Mouse (Mus musculus) kidney, postnatal 0 days (tissue): ENCODE data around the gene Igsf21. TPM values are rescaled to one million over a fixed set of nuclear protein-coding genes. Genes with fewer than 3 reads are reported as not detected.

Experiments
- ATAC-seq: fragments of 200-750 bp; cut with Nextera tagmentation; replicated peaks from 2 replicates; pipeline ENCODE4 v1.8.0; 2017; ENCODE audit warnings: low read depth, moderate number of reproducible peaks, moderate TSS enrichment, moderate library complexity; ENCODE audit not compliant: low FRiP score
- DNase-seq: peaks from one replicate; pipeline ENCODE4 v3.0.0-alpha.2; 2016; ENCODE audit warnings: low spot score
- H3K27ac ChIP-seq: fragments of 300-500 bp; sonication (generic); 2 replicates; pipeline ENCODE4 v1.5.1; 2014; ENCODE audit warnings: mild to moderate bottlenecking
- H3K27me3 ChIP-seq: fragments of 300-500 bp; sonication (generic); 2 replicates; pipeline ENCODE4 v1.6.1; 2014; ENCODE audit warnings: low read length, mixed read lengths; ENCODE audit not compliant: insufficient read depth
- H3K36me3 ChIP-seq: fragments of 300-500 bp; sonication (generic); 2 replicates; pipeline ENCODE4 v1.6.1; 2014; ENCODE audit warnings: low read length, mixed read lengths; ENCODE audit not compliant: insufficient read depth
- H3K4me1 ChIP-seq: fragments of 300-500 bp; sonication (generic); replicated peaks from 2 replicates; pipeline ENCODE4 v1.6.1; 2014; ENCODE audit warnings: antibody characterized with exemption, low read length, mixed read lengths; ENCODE audit not compliant: insufficient read depth
- H3K4me2 ChIP-seq: fragments of 300-500 bp; sonication (generic); 2 replicates; pipeline ENCODE4 v1.6.1; 2014; ENCODE audit warnings: mild to moderate bottlenecking, low read length, moderate library complexity, mixed read lengths
- H3K4me3 ChIP-seq: fragments of 300-500 bp; sonication (generic); replicated peaks from 2 replicates; pipeline ENCODE4 v1.5.1; 2014; ENCODE audit warnings: low read depth, low read length
- H3K9ac ChIP-seq: fragments of 300-500 bp; sonication (generic); 2 replicates; pipeline ENCODE4 v1.6.1; 2014; ENCODE audit warnings: low read depth, low read length
- H3K9me3 ChIP-seq: fragments of 300-500 bp; sonication (generic); replicated peaks from 2 replicates; pipeline ENCODE4 v1.6.1; 2016; ENCODE audit warnings: low read length, inconsistent platforms, mixed read lengths
- CTCF ChIP-seq: IDR thresholded peaks from 2 replicates; pipeline ENCODE4 v1.5.1; 2016; ENCODE audit warnings: antibody characterized with exemption, low read depth, mild to moderate bottlenecking, moderate library complexity
- WGBS: fragments of 180-500 bp; shearing (Covaris S2); extraction: QIAGEN DNeasy Blood & Tissue Kit; methylation state at CpG from one replicate; pipeline ENCODE4 v1.1.7; 2014; 5-methylcytosine and 5-hydroxymethylcytosine counted together
- polyA plus RNA-seq: library from polyadenylated mRNA; unstranded; fragments of >200 nt; fragmentation: Nextera tagmentation; extraction: Ambion mirVana; gene quantifications from 2 replicates; pipeline ENCODE4 v1.2.1, GENCODE M21; 2015

Gene Igsf21
- polyA plus RNA-seq, 1 experiment from 2014 or later = 1.3 TPM

DNA sequence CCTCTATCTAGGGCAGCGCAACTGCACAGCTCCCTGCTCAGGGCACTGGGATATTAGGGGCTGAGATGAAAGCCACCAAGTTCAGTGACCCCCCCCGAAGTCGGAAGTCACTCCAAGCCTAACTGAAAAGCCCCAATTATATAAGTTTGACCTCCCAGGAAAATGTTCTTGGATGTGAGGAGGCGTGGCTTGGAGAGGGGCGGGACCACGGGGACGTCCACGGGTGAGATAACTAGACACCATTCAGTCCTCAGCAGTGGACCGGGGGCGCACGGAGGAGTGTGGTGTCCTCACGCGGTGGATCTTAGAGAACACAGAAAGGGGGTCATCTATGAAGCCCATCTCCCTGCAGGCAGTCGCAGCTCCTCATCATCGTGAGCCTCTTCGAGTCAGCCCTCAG, 3.4 kb downstream of the Igsf21 start:
- H3K4me2 ChIP-seq = no peak overlapping the region
- no peak for ATAC-seq
- DNase-seq = no peak
- no peak for TF ChIP-seq CTCF
- no peaks in the 10 kb centered on the region for H3K9me3 ChIP-seq
- no peaks in the 10 kb centered on the region for H3K36me3 ChIP-seq
- H3K27ac ChIP-seq = no peak overlapping the region
- H3K4me1 ChIP-seq = no peaks in the 10 kb centered on the region; the same call in 1 of the 2 replicates
- H3K9ac ChIP-seq = no peak overlapping the region
- H3K27me3 ChIP-seq = peaks cover 57% of the 10 kb centered on the region
- 9% methylated on average over 16 of the region's 16 CpGs for WGBS
- no peak overlapping the region for H3K4me3 ChIP-seq

DNA sequence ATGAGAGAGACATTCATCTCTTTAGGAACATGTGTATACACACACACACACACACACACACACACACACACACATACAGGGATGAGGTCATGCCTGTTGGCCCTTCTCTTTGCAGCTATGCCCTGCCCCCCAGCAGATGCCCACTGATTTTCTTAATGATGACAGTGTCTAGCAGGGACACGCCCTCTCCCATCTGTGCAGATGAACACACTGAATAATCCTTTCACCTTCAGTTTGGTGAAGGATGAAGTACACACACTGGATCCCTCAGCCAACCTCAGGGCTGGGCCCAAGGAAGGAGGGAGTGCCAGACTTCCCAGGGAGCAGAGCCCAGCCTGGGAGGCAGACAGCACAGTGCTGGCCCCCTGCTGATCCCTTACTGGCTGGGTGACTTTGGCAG, 4.3 kb downstream of the Igsf21 start:
- Histone ChIP-seq H3K27me3 (peaks cover 48% of the 10 kb centered on the region), H3K4me1 (no peaks in the 10 kb centered on the region; the same call in 1 of the 2 replicates), H3K9me3 (no peaks in the 10 kb centered on the region), H3K9ac (no peak overlapping the region), H3K4me3 (no peak overlapping the region), H3K4me2 (no peak overlapping the region), H3K36me3 (no peaks in the 10 kb centered on the region), H3K27ac (no peak overlapping the region)
- no peak for TF ChIP-seq CTCF
- DNase-seq (no peak), ATAC-seq (no peak)
- WGBS = 56% methylated on average over 1 of the region's 1 CpGs

DNA sequence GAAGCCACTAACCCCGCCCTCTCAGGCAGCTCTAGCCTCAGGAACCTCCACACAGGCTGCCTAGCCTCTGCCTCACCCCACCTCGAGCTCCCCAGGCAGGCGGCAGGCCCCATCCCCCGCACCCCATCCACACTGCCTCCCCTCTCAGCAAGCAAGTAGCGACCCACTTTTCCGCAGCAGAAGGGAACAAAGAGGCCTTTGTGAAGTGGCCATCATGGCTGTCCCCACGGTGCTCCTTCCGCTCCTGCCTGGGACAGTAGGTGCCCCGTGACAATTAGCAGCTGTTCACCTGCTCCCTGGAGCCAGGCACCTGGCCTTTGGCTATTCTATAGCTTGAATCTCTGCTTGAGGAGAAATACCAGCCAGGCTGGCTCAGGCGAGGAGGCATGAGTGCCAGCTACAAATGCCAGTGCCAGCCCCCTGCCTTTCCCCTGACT, 9.3 kb downstream of the Igsf21 start:
- Histone ChIP-seq H3K4me2 (no peak overlapping the region), H3K27ac (no peak overlapping the region), H3K36me3 (no peaks in the 10 kb centered on the region), H3K9me3 (no peaks in the 10 kb centered on the region), H3K4me1 (no peaks in the 10 kb centered on the region), H3K9ac (no peak overlapping the region), H3K27me3 (peaks cover under 1% of the 10 kb centered on the region; the same call in 1 of the 2 replicates), H3K4me3 (no peak overlapping the region)
- DNase-seq (no peak), ATAC-seq (no peak)
- 17% methylated on average over 10 of the region's 10 CpGs for WGBS
- TF ChIP-seq CTCF = no peak

DNA sequence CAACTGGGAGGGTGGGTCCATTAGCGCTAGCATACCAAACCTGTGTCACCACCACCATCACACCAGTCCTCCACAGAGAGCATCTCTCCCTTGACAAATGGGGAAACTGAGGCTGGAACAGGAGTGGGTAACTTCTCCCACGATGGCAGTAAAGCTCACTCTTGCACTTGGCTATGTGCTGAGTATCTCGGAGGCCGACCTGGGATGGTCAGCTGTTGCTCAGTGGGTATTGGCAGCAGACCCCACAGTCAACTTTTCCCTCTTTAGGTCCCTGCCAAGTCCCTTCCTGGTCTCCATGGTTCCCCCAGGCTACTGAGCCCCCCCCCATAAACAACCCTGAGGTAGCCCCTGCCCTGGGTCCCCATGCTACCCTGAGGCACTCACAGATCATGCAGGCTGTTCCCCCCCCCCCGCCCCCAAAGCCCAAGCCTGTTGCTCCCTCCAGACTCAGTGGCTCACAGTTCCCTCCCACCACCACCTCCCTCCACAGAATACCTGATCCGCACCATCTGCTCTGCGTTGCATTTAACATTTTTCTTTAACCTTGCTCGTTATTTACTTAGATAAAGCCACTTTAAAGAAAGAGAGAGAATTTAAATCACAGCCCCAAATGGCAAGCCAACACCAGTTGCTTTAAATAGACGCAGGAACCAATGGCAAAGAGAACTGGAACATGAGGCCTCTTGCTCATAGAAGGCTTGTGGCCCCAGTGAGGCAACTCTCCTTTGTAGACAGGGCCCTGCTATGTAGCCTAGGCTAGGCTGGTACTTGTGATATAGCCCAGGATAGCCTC, 11.0 kb downstream of the Igsf21 start:
- no peak for ATAC-seq
- no peaks in the 10 kb centered on the region for H3K27me3 ChIP-seq
- no peaks in the 10 kb centered on the region for H3K4me1 ChIP-seq
- no peak overlapping the region for H3K9ac ChIP-seq
- H3K4me3 ChIP-seq = no peak overlapping the region
- TF ChIP-seq CTCF = no peak
- no peaks in the 10 kb centered on the region for H3K9me3 ChIP-seq
- H3K36me3 ChIP-seq = no peaks in the 10 kb centered on the region
- no peak for DNase-seq
- no peak overlapping the region for H3K27ac ChIP-seq
- no peak overlapping the region for H3K4me2 ChIP-seq
- WGBS = 68% methylated on average over 9 of the region's 9 CpGs

DNA sequence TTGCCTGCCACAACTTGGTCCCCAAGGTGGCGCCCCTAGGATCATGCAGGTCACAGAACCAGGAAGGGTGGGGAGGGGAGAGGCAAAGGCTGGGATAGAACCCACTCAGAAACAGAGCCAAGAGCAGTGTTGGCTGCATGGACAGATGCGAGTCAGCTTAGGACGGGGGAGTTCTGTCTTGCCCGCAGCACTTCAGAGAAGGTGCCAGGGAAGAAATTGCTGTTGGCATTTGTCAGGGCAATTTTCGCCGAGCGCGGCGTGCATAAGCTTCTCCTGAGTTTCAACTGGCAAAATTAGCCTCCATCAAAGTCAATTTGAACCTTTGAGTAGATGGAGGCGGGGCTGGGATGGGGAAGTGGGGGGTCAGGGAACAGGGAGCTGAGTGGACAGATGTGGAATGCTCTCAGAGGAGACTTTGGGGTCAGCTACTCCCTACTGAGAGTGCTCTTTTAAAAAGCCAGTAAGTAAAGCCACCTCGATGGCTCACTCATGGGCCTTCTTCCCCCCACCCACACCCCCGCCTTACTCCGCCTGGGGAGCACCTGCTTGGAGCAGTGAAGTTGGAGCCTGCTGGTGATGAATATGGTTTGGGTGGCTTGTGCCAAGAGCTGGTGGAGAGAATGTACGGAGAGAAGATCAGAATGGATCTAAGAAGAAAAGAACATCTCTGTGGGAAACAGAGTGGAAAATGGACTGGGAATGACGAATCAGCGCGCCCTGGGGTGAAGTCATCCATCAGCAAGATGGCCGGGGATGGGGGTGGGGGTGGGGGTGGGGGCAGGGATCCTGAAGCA, 12.0 kb downstream of the Igsf21 start:
- 75% methylated on average over 18 of the region's 18 CpGs for WGBS
- Histone ChIP-seq H3K36me3 (no peaks in the 10 kb centered on the region), H3K9ac (no peak overlapping the region), H3K9me3 (no peaks in the 10 kb centered on the region), H3K27ac (no peak overlapping the region), H3K4me2 (no peak overlapping the region), H3K27me3 (no peaks in the 10 kb centered on the region), H3K4me1 (no peaks in the 10 kb centered on the region), H3K4me3 (no peak overlapping the region)
- ATAC-seq = no peak
- no peak for DNase-seq
- no peak for TF ChIP-seq CTCF

DNA sequence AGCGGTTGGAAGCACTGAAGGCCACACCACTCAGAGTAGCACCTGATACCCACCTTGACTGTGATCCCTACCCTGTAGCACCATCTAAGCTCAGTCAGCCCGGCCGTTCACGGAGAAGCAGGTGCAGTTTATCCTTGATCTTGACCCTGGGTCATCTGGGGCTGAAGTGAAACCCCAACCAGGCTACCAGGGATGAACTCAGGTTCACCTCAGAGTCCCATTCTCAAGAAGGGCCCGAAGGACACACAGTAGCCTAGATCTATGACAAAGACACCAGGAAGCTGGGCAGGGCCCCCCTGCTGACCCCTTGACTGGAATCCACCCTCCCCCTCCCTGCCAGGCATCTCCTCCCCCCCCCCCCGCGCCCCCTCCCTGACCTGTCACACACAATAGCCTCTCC, 18.7 kb downstream of the Igsf21 start:
- Histone ChIP-seq H3K36me3 (no peaks in the 10 kb centered on the region), H3K9me3 (no peaks in the 10 kb centered on the region), H3K4me3 (no peak overlapping the region), H3K27me3 (no peaks in the 10 kb centered on the region), H3K4me2 (no peak overlapping the region), H3K4me1 (no peaks in the 10 kb centered on the region), H3K9ac (no peak overlapping the region), H3K27ac (no peak overlapping the region)
- no peak for ATAC-seq
- no peak for DNase-seq
- no peak for TF ChIP-seq CTCF
- 39% methylated on average over 5 of the region's 7 CpGs for WGBS
